Mouse (Mus musculus): ENCODE results near the gene Gm3233.
"Not testable (repeated sequence)": the region's sequence is repeated elsewhere in the genome, so short reads cannot be mapped to it uniquely, and the experiment has no call there.

Gene Gm3233

DNA sequence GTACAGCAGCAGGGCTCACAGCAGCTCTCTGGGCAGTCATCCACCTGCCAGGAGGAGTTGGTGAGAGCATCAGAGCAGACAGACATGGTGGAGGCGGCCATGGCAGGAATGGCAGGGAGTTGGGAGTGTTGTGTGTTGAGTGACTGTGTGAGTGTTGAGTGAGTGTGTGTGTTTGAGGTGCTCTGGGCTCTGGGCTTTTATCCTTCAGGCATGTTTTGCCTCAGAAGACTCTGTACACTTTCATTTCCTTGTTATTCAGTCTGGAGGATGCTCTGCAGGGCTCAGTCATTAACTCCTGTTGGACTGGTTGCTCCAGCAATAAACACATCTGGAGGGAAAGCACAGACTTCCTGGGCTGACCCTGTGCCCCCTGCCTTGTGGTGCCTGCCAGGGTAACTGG, at the start of gene Gm3233:
Gene Gm3233, minus strand, starts transcription at position 101 of the 400 bp plus-strand sequence.
- not testable (repeated sequence) for DNase-seq

DNA sequence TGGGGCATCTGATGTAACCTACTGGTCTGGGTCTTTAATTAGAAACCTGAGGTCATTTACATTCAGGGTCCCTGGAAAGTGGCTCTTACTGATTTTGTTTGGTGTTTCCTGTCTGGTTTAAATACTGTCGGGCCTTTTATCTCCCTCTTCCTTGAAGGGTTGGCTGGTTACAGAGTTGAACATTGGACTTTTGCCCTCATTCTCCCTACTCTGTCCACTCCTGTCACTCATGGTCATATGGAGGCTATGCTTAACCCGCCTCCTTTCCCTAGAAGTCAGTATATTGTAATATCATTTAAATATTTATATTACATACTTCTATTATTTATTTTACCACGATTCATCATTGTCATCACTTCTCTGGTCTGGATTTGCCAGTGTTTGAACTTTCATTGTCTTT, 44.6 kb upstream of the Gm3233 start:
- no peak for DNase-seq

DNA sequence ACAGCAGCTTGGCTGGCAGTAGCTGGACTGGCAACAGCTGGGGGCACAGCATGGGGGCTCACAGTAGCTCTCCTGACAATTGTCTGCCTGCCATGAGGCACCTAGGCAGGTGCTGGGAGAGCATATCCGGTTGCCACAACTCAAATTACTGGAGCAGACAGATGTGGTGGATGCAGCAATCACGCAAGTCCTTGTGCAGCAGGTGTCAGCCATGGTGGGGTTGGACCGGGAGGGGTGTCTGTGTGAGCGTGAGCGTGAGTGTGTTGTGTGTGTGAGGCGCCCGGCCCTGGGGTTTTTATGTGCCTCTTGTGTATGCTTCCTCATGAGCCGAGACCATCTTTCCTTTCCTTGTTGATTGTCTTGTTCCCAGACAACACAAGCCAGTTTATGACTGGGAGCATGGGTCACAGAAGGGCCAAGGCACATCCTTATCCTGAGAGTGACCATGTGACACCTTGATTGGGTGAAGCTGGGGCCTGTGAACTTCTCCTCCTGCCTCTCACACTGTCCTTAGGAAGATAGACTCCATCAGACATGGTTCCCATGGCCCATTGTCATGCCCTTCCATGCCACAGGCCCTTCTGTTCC, 39.5 kb upstream of the Gm3233 start, which contains the start of gene Gm19668:
Gene Gm19668, minus strand, starts transcription at position 213 of the 588 bp plus-strand sequence.
- no peak for DNase-seq

DNA sequence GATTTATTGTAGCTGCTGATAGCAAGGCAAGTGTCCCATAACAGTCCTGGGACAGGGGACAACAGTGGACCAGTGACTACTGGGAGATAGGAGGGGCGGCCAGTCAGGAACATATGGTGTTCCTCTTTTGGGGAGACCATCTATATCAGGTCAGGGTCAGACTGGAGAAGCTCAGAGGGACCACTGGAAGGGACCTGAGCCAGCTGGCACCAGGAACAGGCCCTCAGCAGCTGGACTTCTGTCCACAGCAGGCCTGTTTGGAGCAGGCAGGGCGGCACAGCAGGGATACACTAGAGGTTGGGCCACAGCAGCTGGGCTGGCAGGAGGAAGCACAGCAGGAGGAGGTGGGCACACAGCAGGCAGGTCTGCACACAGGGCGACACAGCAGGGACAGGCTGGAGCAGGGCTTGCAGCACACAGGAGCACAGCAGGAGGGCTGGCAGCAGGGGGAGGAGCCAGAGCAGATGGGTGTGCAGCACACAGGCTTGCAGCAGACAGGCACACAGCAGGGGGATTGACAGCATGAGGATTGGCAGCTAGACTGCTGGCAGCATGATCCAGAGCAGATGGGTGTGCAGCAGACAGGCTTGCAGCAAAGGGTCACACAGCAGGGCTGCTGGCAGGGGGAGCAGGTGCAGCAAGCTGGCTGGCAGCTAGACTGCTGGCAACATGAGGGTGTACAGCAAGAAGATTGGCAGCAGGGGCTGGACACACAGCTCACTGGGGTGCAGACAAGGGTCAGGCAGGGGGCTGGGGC, 38.9 kb upstream of the Gm3233 start:
- DNase-seq = not testable (repeated sequence)

DNA sequence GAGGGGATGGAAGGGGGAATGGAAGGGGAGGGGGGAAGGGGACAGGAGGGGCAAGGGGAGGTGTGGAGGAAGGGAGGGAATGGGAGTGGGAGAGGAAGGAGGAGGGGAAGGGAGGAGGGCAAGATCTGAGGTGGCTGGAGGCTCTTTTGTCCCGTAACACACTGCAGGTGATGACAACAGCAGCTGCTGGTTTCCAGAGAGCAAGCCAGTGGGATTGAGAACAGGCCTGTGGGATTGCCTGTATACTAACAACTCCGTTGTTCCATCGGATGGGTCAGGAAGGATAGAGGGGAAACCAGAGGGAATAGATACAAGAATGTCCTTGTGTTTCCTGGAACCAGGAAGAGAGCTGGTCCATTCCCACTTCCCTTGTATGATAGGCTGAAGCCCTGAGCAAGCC, 38.2 kb upstream of the Gm3233 start:
- DNase-seq = no peak

DNA sequence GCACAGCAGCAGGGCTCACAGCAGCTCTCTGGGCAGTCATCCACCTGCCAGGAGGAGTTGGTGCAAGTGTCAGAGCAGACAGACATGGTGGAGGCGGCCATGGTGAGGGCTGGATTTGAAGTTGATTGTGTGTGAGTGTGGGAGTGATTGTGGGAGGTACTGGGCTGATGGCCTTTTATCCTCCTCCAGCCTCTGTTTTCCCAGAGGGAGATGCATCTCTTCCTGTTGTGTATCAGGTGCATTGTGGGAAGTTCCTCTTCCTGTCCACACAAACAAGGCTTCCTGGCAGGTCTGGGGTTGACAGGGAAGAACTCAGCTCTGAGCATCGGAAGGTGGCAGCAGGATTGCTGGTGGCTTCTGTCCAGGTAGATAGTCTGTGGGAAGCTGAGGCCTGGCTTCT, 35.5 kb upstream of the Gm3233 start, which contains the start of gene Gm9639:
Gene Gm9639, minus strand, starts transcription at position 101 of the 400 bp plus-strand sequence.
- no peak for DNase-seq

DNA sequence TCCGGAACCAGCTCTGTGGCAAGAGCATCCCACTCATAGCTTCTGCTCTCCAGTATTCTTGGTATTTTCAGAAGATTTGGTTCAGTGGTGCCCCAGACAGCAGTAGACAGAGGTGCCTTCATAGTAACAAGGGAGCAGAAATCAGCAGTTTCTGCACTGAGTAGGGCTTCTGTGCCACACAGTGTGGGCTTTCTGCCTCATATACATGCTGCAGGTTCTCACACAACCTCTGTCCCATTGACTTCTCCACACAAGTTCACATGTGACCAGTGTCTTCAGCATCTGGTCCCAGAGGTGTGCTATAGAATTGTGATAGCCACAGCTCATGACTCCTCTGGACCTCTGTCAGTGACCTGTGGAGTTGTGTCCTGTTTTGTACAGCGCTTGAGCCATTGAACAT, 29.1 kb upstream of the Gm3233 start:
- DNase-seq = no peak

DNA sequence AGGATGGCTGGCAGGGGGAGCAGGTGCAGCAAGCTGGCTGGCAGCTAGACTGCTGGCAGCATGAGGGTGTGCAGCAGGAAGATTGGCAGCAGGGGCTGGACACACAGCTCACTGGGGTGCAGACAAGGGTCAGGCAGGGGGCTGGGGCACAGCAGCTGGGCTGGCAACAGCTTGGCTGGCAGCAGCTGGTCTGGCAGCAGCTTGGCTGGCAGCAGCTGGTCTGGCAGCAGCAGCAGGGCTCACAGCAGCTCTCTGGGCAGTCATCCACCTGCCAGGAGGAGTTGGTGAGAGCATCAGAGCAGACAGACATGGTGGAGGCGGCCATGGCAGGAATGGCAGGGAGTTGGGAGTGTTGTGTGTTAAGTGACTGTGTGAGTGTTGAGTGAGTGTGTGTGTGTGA, 28.4 kb upstream of the Gm3233 start, which contains the start of gene Gm7137:
Gene Gm7137, minus strand, starts transcription at position 325 of the 400 bp plus-strand sequence.
- DNase-seq = not testable (repeated sequence)

DNA sequence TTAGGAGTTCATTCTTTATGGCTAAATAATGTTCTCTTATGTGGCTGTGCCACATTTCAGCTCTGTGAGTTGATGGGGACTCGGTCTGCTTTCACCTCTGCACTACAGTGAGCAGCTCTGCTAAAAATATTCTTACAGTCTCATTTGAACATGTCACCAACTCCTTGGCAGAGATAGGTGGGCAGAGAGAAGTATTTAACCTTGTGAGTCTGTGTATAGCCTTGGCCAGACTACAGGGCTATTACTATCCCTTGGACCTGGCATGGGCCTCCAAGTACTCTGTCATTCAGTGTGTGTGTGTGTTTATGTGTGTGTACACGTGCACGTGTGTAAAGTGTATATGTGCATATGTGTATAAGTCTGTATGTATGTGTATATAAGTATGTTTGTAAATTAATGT, 23.9 kb upstream of the Gm3233 start:
- DNase-seq = not testable (repeated sequence)

DNA sequence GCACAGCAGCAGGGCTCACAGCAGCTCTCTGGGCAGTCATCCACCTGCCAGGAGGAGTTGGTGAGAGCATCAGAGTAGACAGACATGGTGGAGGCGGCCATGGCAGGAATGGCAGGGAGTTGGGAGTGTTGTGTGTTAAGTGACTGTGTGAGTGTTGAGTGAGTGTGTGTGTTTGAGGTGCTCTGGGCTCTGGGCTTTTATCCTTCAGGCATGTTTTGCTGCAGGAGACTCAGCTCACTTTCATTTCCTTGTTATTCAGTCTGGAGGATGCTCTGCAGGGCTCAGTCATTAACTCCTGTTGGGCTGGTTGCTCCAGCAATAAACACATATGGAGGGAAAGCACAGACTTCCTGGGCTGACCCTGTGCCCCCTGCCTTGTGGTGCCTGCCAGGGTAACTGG, 23.0 kb upstream of the Gm3233 start, which contains the start of gene Gm3250:
Gene Gm3250, minus strand, starts transcription at position 101 of the 400 bp plus-strand sequence.
- DNase-seq = not testable (repeated sequence)

DNA sequence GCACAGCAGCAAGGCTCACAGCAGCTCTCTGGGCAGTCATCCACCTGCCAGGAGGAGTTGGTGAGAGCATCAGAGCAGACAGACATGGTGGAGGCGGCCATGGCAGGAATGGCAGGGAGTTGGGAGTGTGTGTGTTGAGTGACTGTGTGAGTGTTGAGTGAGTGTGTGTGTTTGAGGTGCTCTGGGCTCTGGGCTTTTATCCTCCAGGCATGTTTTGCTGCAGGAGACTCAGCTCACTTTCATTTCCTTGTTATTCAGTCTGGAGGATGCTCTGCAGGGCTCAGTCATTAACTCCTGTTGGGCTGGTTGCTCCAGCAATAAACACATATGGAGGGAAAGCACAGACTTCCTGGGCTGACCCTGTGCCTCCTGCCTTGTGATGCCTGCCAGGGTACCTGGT, 17.4 kb upstream of the Gm3233 start, which contains the start of gene Gm7138:
Gene Gm7138, minus strand, starts transcription at position 101 of the 400 bp plus-strand sequence.
- DNase-seq = not testable (repeated sequence)

DNA sequence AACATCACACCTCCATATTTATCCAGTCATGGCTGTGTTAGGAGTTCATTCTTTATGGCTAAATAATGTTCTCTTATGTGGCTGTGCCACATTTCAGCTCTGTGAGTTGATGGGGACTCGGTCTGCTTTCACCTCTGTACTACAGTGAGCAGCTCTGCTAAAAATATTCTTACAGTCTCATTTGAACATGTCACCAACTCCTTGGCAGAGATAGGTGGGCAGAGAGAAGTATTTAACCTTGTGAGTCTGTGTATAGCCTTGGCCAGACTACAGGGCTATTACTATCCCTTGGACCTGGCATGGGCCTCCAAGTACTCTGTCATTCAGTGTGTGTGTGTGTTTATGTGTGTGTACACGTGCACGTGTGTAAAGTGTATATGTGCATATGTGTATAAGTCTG, 12.7 kb upstream of the Gm3233 start:
- not testable (repeated sequence) for DNase-seq

DNA sequence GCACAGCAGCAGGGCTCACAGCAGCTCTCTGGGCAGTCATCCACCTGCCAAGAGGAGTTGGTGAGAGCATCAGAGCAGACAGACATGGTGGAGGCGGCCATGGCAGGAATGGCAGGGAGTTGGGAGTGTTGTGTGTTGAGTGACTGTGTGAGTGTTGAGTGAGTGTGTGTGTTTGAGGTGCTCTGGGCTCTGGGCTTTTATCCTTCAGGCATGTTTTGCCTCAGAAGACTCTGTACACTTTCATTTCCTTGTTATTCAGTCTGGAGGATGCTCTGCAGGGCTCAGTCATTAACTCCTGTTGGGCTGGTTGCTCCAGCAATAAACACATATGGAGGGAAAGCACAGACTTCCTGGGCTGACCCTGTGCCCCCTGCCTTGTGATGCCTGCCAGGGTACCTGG, 11.7 kb upstream of the Gm3233 start, which contains the start of gene Gm3238:
Gene Gm3238, minus strand, starts transcription at position 101 of the 400 bp plus-strand sequence.
- not testable (repeated sequence) for DNase-seq

DNA sequence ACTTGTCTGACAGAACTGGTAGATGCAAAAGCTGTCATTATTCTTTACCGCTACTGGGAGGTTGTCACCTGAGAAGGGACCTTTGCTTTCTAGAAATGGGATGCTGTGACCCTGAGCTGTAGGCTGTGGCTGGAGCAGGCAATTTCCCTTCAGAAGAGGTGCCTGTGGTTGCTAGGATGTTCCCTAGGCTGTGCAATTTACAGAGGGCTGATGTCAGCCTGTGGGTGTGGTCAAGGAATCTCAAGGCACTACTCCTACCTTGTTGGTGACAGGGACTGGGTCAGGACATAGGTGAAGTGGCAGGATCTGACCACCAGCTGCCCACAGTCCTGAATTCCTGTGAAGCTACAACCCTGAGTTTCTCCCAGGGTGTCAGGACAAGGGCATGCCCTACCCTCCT, 10.2 kb upstream of the Gm3233 start:
- no peak for DNase-seq

DNA sequence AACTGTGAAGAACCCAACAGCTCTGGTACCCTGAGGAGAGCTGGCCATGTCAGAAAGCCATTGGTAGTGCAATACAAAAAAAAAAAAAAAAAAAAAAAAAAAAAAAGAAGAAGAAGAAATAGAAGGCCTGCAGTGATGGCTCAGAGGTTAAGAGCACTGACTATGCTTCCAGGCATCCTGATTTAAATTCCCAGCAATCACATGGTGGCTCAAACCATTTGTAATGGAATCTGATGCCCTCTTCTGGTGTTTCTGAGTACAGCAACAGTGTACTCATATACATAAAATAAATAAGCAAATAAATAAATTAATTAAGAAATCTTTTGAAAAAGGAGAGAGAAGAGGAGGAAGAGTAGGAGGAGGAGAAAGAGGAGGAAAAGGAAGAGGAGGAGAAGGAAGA, 6.0 kb downstream of the Gm3233 start:
- DNase-seq = no peak

DNA sequence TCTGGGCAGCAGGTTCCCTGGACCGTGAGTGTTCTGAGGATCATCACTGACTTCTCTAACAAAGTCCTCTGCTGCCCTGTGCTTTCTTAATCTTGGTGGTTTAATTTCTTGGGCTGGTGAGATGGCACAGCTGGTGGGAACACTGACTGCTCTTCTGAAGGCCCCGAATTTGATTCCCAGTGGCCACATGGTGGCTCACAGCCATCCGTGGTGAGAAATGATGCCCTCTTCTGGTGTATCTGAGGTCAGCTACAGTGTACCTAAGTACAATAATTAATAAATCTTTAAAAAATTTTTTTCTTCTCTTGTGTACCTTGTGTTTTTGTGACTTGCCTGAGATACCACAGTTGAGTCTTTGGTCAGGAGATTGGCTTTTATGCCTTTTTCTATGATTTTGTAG, 7.2 kb downstream of the Gm3233 start:
- DNase-seq = not testable (repeated sequence)

DNA sequence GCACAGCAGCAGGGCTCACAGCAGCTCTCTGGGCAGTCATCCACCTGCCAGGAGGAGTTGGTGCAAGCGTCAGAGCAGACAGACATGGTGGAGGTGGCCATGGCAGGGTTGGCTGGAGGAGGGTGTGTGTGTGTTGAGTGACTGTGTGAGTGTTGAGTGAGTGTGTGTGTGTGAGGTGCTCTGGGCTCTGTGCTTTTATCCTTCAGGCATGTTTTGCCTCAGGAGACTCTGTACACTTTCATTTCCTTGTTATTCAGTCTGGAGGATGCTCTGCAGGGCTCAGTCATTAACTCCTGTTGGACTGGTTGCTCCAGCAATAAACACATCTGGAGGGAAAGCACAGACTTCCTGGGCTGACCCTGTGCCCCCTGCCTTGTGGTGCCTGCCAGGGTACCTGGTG, 8.2 kb downstream of the Gm3233 start, which contains the start of gene Gm9736:
Gene Gm9736, minus strand, starts transcription at position 101 of the 400 bp plus-strand sequence.
- DNase-seq = not testable (repeated sequence)

DNA sequence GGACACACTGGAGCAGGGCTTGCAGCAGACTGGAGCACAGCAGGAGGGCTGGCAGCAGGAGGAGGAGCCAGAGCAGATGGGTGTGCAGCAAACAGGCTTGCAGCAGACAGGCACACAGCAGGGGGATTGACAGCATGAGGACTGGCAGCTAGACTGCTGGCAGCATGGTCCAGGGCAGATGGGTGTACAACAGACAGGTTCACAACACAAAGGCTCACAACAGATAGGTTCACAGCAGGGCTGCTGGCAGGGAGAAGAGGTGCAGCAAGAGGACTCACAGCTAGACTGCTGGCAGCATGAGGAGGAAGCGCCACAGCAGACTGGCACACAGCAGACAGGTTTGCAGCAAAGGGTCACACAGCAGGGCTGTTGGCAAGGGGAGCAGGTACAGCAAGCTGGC, 8.8 kb downstream of the Gm3233 start:
- not testable (repeated sequence) for DNase-seq

DNA sequence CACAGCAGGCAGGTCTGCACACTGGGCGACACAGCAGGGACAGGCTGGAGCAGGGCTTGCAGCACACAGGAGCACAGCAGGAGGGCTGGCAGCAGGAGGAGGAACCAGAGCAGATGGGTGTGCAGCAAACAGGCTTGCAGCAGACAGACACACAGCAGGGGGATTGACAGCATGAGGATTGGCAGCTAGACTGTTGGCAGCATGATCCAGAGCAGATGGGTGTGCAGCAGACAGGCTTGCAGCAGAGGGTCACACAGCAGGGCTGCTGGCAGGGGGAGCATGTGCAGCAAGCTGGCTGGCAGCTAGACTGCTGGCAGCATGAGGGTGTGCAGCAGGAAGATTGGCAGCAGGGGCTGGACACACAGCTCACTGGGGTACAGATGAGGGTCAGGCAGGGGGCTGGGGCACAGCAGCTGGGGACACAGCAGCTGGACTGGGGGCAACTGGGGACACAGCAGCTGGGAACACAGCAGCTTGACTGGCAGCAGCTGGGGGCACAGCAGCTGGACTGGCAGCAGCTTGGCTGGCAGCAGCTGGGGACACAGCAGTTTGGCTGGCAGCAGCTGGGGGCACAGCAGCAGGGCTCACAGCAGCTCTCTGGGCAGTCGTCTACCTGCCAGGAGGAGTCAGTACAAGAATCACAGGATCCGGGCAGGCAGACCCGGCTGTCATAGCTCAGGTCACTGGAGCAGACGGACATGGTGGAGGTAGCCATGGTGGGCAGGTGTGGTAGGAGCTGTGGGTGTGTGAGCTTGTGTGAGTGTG, 17.4 kb downstream of the Gm3233 start, which contains the start of gene Gm18596:
Gene Gm18596, minus strand, starts transcription at position 715 of the 765 bp plus-strand sequence.
- not testable (repeated sequence) for DNase-seq

DNA sequence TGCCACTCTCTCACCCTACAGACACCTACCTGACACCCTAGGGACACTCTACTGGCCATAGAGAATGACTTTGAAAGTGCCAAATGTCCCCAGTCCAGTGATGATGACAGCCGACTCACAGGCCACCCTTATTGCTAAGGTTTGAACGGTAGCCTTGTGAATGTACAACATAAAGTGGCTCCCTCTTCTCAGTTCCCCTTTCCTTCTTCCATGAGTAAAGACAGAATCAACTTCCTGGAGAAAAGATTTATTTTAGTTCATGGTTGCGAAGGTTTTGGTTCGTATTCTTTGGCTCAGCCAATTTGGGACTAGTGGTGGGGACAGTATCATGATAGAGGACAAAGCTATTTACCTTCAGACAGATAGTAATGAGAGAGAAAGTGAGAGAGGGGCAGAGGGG, 20.6 kb downstream of the Gm3233 start:
- no peak for DNase-seq

DNA sequence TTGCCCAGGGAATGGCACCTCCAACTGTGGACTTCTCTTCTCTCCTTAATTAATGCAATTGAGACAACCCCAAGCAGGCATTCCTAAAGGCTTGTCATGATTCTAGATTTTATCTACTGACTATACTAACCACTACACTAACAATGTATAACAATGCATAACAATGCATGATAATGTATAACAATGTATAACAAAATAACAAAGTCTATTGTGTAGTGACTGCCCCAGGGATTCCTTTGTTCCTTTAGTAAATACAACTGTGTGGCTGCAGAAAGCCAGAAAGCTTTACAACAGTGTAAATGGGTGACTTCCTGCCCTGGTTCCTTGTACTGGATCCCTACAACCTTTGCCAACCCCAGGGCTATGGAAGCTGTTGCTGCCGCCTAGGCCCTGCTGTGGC, 23.6 kb downstream of the Gm3233 start:
- DNase-seq = no peak

DNA sequence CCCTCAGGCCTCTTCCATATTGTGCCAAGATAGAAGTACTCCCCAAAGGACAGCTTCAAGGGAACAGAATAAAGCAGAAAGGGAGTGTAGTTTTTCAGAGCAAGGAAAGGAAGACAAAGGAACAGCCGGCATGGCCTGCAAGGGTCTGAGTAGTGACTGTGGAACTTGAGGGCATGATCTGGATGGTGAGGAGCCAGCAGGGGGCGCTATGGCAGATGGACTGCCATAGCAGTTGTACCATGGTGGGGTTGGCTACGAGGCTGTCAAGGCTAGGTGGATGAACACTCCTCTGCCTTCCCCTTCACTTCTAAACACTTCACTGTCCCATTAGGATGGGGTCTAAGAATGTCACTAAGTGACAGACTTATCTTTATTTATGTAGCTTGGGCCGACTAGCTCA, 30.2 kb downstream of the Gm3233 start:
- no peak for DNase-seq

DNA sequence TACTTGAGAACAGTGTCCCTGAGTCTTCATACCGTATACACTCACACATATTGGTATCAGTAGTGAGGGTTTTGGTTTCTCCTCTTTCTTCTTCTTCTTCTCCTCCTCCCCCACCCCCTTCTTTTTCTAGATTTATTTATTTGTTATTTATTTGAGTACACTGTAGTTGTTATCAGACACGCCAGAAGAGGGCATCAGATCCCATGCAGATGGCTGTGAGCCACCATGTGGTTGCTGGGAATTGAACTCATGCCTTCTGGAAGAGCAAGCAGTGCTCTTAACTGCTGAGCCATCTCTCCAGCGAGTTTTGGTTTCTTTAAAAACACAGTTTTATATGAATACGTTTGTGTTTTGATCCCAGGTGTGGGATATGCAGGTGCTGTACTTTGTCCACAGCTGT, 31.2 kb downstream of the Gm3233 start:
- DNase-seq = no peak
